Mouse (Mus musculus) MEL-GATA-1-ER (cell line): ENCODE results near the gene Cnot1.

ENCODE experiments used
- DNase-seq: peaks from one replicate; pipeline ENCODE4 v3.0.0-alpha.2; 2012; ENCODE audit warnings: low read depth; ENCODE audit errors: extremely low read depth

Cnot1 gene

DNA sequence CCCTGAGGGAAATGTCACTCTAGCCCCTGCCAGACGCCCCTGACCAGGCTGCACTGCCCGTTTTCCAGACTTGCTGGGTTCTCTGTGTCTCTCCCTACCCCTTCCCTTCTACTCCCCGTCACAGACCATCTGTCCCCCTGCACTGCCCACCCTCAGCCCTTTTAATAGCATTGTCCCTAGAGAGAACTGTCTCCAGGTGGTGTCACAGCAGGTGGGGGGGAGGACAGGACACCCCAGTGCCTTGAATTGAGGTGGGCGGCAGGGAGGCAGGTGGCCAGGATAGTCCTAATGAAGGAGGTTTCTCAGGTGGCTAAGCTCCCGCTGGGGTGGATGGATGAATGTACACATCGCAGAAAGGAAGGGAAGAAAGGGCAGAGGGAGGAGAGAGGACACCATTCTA lies 112.6 kb downstream of the Cnot1 start:
- DNase-seq = no peak

- DNase-seq = no peak
Observed at GRCm38 (mm10) chr8:95690929-95691541, 116.2 kb downstream of the Cnot1 start.

DNA sequence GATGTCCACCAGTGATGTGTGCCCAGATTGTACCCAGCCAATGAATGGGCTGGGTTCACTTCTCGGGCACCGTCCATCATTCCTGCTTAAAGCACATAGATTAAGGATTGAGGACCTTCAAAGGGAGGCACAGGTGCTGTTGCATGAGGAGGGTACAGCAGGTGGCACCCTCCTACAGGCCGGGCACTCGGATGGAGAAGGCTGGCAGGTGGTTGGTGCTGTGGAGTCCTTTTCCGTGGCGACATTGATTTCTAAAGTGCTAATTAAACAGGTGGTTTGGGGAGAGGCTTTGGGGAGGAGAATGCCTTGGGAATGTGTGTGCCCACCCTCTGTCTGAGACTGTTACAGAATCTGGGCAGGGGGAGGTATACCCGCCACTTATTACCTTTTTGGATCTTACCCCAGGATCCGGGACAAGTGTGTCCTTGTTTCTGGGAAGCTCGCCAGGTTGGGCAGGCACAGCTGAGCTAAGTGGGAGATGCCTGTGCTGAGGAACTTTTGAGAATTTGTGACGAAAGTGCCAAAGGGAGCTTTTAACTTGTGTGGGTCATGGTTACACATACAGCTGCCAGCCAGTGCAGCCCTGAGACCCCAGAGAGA lies 119.1 kb downstream of the Cnot1 start:
- DNase-seq = no peak

DNA sequence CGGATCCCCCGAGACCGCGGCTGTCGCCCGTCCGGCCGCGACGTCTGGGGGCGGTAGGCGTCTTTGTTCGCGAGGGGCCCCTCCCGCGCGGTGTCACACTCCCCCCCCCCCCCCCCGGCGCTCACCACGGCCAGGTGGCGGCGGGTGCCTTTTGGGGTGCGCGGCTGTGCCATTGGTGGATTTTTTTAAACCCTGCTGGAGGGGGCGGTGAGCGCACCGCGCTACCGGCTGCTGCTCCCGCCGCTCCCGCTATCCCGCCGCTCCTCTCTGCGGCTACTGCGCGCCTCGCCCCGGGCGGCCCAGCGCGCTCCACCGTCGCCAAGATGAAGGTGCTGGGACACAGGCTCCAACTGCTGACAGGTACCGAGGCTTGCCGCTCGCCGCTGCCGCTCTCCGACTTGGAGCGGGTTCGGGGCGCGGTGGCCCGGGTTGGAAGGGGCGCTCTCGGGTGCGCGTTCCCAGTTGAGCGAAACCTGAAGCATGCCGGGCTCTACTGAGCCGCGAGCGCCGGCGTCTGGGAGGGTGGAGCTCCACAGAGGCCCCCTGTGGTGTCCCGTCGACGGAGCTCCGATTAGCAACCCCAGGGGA lies 129.1 kb downstream of the Cnot1 start:
- DNase-seq = no peak

- no peak for DNase-seq
Observed at GRCm38 (mm10) chr8:95677591-95678023, 129.7 kb downstream of the Cnot1 start.

DNA sequence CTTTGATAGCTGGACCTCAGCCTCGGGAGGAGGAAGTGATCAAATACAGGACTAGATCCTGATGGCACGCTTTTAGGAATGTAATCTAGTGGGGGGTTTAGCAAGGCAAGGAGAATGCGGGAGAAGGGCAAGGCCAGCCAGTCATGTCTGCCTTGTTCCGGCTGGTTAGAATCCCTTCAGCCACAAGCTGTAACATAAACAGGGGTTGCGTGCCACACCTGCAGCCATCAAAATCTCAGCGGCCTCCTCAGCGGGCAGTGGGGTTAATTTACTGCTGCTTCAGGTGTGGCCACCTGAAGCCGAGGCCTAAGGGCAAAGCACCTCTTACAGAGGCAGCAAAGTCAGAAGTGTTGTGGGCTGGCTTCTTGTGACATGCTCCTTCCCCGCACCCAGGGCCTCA lies 130.6 kb downstream of the Cnot1 start, which contains the start of gene Ndrg4:
TSS of gene Ndrg4 (plus strand) at position 350 of the 400 bp plus-strand sequence.
- no peak for DNase-seq

GRCm38 (mm10) chr8:95672811-95673210 lies 134.5 kb downstream of the Cnot1 start:
- no peak for DNase-seq

GRCm38 (mm10) chr8:95671861-95672260 lies 135.4 kb downstream of the Cnot1 start:
- no peak for DNase-seq

DNA sequence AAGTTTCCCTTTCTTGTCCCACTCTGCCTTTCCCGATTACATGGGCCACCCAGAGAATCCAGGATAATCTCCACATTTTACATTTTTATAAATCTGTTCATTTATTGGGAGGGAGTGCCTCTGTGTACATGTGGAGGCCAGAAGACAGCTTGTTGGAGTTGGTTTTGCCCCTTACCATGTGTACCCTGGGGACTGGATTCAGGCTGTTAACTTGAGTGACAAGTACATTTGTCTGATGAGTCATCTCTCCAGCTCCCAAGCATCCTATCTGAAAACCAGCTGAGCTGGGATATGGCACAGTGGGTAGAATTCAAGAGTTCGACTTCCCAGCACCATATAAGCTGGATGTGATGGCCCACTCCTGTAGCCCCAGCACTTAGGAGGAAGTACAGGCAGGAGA lies 137.3 kb downstream of the Cnot1 start:
- no peak for DNase-seq
